Mouse (Mus musculus) CH12.LX (cell line): Measurements from ENCODE around the gene Dph1. TPM values are rescaled to one million over a fixed set of nuclear protein-coding genes. Genes with fewer than 3 reads are reported as not detected.

Source experiments
- DNase-seq: peaks from one replicate; pipeline ENCODE4 v3.0.0-alpha.2; 2013; ENCODE audit errors: extremely low read depth
- H3K27ac ChIP-seq: 2 replicates; pipeline ENCODE4 v1.5.1; 2012; ENCODE audit warnings: low read depth, mild to moderate bottlenecking, control low read depth, moderate library complexity; ENCODE audit not compliant: insufficient read depth
- H3K27me3 ChIP-seq: replicated peaks from 2 replicates; pipeline ENCODE3; 2012; ENCODE audit warnings: inconsistent platforms
- H3K36me3 ChIP-seq, 2 experiments: replicated peaks in 1 of 2; 2 replicates each; pipeline versions ENCODE3 to v1.6.1; 2012; ENCODE audit warnings: inconsistent platforms in 1 of 2, low read length in 1 of 2, mild to moderate bottlenecking in 1 of 2, mixed read lengths in 1 of 2, moderate library complexity in 1 of 2; ENCODE audit not compliant: control insufficient read depth in 1 of 2, insufficient read depth in 1 of 2
- H3K4me1 ChIP-seq, 2 experiments: 2 replicates each; pipeline ENCODE4 v1.6.1; 2012; ENCODE audit warnings: inconsistent platforms in 1 of 2, moderate library complexity in 1 of 2; ENCODE audit not compliant: insufficient read depth in 2 of 2, control insufficient read depth in 1 of 2
- H3K4me2 ChIP-seq: 2 replicates; pipeline ENCODE4 v1.6.1; 2012; ENCODE audit warnings: low read depth, mild to moderate bottlenecking, control low read depth; ENCODE audit not compliant: poor library complexity, insufficient read depth, severe bottlenecking
- H3K4me3 ChIP-seq, 3 experiments: fragments of 150-350 bp in 1 of 3; sonication (generic) in 1 of 3; replicated peaks in 1 of 3; 2 replicates each; pipeline versions ENCODE3 to v1.5.1; 2011 to 2012; ENCODE audit warnings: low read depth in 2 of 3, low read length in 2 of 3, mild to moderate bottlenecking in 2 of 3, moderate library complexity in 2 of 3, control low read depth in 1 of 3, improper control_type of control experiment in 1 of 3, inconsistent platforms in 1 of 3, mixed read lengths in 1 of 3; ENCODE audit not compliant: poor library complexity in 1 of 3
- H3K79me2 ChIP-seq: replicated peaks from 2 replicates; pipeline ENCODE4 v1.6.1; 2012; ENCODE audit warnings: mild to moderate bottlenecking, moderate library complexity; ENCODE audit not compliant: control insufficient read depth, poor library complexity, insufficient read depth, severe bottlenecking; ENCODE audit errors: extremely low read depth
- H3K9ac ChIP-seq: 2 replicates; pipeline ENCODE4 v1.6.1; 2012; ENCODE audit warnings: low read depth, mild to moderate bottlenecking, control low read depth, moderate library complexity; ENCODE audit not compliant: insufficient read depth
- H3K9me3 ChIP-seq: replicated peaks from 2 replicates; pipeline ENCODE3; 2012; ENCODE audit warnings: low read length, inconsistent platforms, mixed read lengths
- CHD1 ChIP-seq: IDR thresholded peaks from 2 replicates; pipeline ENCODE4 v1.6.1; 2012; ENCODE audit warnings: low read depth, low read length, improper control_type of control experiment, inconsistent platforms
- CHD2 ChIP-seq: IDR thresholded peaks from 2 replicates; pipeline ENCODE4 v1.6.1; 2011; ENCODE audit warnings: low read length, improper control_type of control experiment
- CTCF ChIP-seq, 2 experiments: IDR thresholded peaks in 1 of 2; conservative IDR thresholded peaks in 1 of 2; 2 replicates each; pipeline ENCODE4 v1.5.1; 2011 to 2012; ENCODE audit warnings: low read depth in 2 of 2, low read length in 2 of 2, improper control_type of control experiment in 1 of 2, inconsistent platforms in 1 of 2, mild to moderate bottlenecking in 1 of 2, moderate library complexity in 1 of 2
- E2F4 ChIP-seq: IDR thresholded peaks from 2 replicates; pipeline ENCODE4 v1.6.1; 2011; ENCODE audit warnings: low read depth, low read length, improper control_type of control experiment; ENCODE audit not compliant: insufficient replicate concordance
- ELF1 ChIP-seq: IDR thresholded peaks from 2 replicates; pipeline ENCODE4 v1.6.1; 2014; ENCODE audit warnings: low read depth, mild to moderate bottlenecking, inconsistent platforms, low read length, improper control_type of control experiment
- ETS1 ChIP-seq: conservative IDR thresholded peaks from 2 replicates; pipeline ENCODE4 v1.6.1; 2012; ENCODE audit warnings: low read depth, mild to moderate bottlenecking, inconsistent platforms, low read length, improper control_type of control experiment, moderate library complexity
- GABPA ChIP-seq: IDR thresholded peaks from 2 replicates; pipeline ENCODE4 v1.6.1; 2012; ENCODE audit warnings: low read depth, low read length, improper control_type of control experiment, inconsistent platforms; ENCODE audit not compliant: insufficient replicate concordance
- IRF4 ChIP-seq: IDR thresholded peaks from 2 replicates; pipeline ENCODE4 v1.6.1; 2014; ENCODE audit warnings: low read depth, mild to moderate bottlenecking, inconsistent platforms, low read length, improper control_type of control experiment
- JUN ChIP-seq: IDR thresholded peaks from 2 replicates; pipeline ENCODE4 v1.6.1; 2011; ENCODE audit warnings: low read depth, mild to moderate bottlenecking, low read length, improper control_type of control experiment, moderate library complexity; ENCODE audit not compliant: insufficient read depth
- KAT2A ChIP-seq: IDR thresholded peaks from 2 replicates; pipeline ENCODE4 v1.6.1; 2012; ENCODE audit warnings: low read length, improper control_type of control experiment, inconsistent platforms; ENCODE audit not compliant: insufficient replicate concordance
- MAX ChIP-seq: IDR thresholded peaks from 2 replicates; pipeline ENCODE4 v1.6.1; 2011; ENCODE audit warnings: low read length, improper control_type of control experiment
- MYC ChIP-seq: IDR thresholded peaks from 2 replicates; pipeline ENCODE4 v1.6.1; 2011; ENCODE audit warnings: low read depth, mild to moderate bottlenecking, improper control_type of control experiment, low read length
- PAX5 ChIP-seq: IDR thresholded peaks from 2 replicates; pipeline ENCODE4 v1.6.1; 2012; ENCODE audit warnings: low read length, inconsistent platforms, mixed read lengths
- POLR2A ChIP-seq: IDR thresholded peaks from 2 replicates; pipeline ENCODE4 v1.6.1; 2011; ENCODE audit warnings: low read depth, mild to moderate bottlenecking, improper control_type of control experiment, low read length
- RAD21 ChIP-seq: IDR thresholded peaks from 2 replicates; pipeline ENCODE4 v1.6.1; 2011; ENCODE audit warnings: low read depth, mild to moderate bottlenecking, low read length, improper control_type of control experiment, moderate library complexity
- SMC3 ChIP-seq: IDR thresholded peaks from 2 replicates; pipeline ENCODE4 v1.6.1; 2011; ENCODE audit warnings: low read depth, low read length, improper control_type of control experiment
- TBP ChIP-seq: conservative IDR thresholded peaks from 2 replicates; pipeline ENCODE4 v1.6.1; 2011; ENCODE audit warnings: low read depth, low read length, improper control_type of control experiment
- TCF12 ChIP-seq: IDR thresholded peaks from 2 replicates; pipeline ENCODE4 v1.6.1; 2014; ENCODE audit warnings: low read depth, mild to moderate bottlenecking, inconsistent platforms, low read length, improper control_type of control experiment
- USF1 ChIP-seq: IDR thresholded peaks from 2 replicates; pipeline ENCODE4 v1.6.1; 2014; ENCODE audit warnings: low read depth, mild to moderate bottlenecking, inconsistent platforms, low read length, improper control_type of control experiment
- USF2 ChIP-seq: conservative IDR thresholded peaks from 2 replicates; pipeline ENCODE4 v1.6.1; 2011; ENCODE audit warnings: low read depth, low read length, improper control_type of control experiment
- ZC3H11A ChIP-seq: IDR thresholded peaks from 2 replicates; pipeline ENCODE4 v1.6.1; 2012; ENCODE audit warnings: low read depth, mild to moderate bottlenecking, inconsistent platforms, low read length, improper control_type of control experiment
- ZKSCAN1 ChIP-seq: IDR thresholded peaks from 2 replicates; pipeline ENCODE4 v1.6.1; 2012; ENCODE audit warnings: low read depth, inconsistent platforms, low read length, improper control_type of control experiment, borderline replicate concordance
- ZNF384 ChIP-seq: IDR thresholded peaks from 2 replicates; pipeline ENCODE4 v1.6.1; 2012; ENCODE audit warnings: low read depth, low read length, improper control_type of control experiment, inconsistent platforms
- dilution Hi-C: fragments of 300-500 bp; cut with MboI; formaldehyde crosslinking; loops from 2 replicates; pipeline ENCODE4 v1.14.3; 2020; ENCODE audit warnings: low sequenced_read_pairs; ENCODE audit not compliant: extremely low pct_unique_long_range_greater_than_20kb, extremely low pct_ligation_motif_present
- in situ Hi-C: fragments of 300-500 bp; cut with MboI; formaldehyde crosslinking; loops from 3 replicates; pipeline ENCODE4 v1.14.3; 2019; ENCODE audit warnings: low sequenced_read_pairs, low pct_ligation_motif_present, low pct_unique_long_range_greater_than_20kb, mixed read lengths
- polyA plus RNA-seq: library from polyadenylated mRNA; unstranded; fragments of >175 nt; gene quantifications from 2 replicates; pipeline ENCODE4 v1.2.1, GENCODE M21; 2012; ENCODE audit warnings: low read depth; ENCODE audit not compliant: insufficient read length
- total RNA-seq, 2 experiments: library from RNA; depleted of rRNA; stranded (reverse); fragments of 300-350 nt in 1 of 2; fragments of >200 nt in 1 of 2; gene quantifications; 2 replicates each; pipeline ENCODE4 v1.2.3; 2012 to 2014

Dph1 gene
- total and polyA plus RNA-seq, 3 experiments = 47.7 to 57.0 (median 54.7) TPM

GRCm38 (mm10) chr11:75160954-75161353 is 30.1 kb downstream of the Dph1 start:
- no peak for TF ChIP-seq CTCF (conservative IDR thresholded peaks at IDR 0.05 in 1 of 2, IDR thresholded peaks at IDR 0.05 in 1 of 2; ENCODE audit: low read depth in 2 of 2, low read length in 2 of 2)
- no peak for TF ChIP-seq IRF4
- no peak for TF ChIP-seq RAD21
- no peak for TF ChIP-seq E2F4
- TF ChIP-seq MYC = no peak
- TF ChIP-seq ELF1 = no peak
- no peak for TF ChIP-seq MAX
- no peak for TF ChIP-seq ETS1
- no peak for TF ChIP-seq JUN
- TF ChIP-seq CHD2 = no peak
- no peak for TF ChIP-seq KAT2A
- no peak for TF ChIP-seq GABPA
- TF ChIP-seq ZKSCAN1 = no peak
- no peak for TF ChIP-seq POLR2A
- TF ChIP-seq TCF12 = no peak
- no peak for TF ChIP-seq PAX5
- Histone ChIP-seq H3K27ac (no peak overlapping the region), H3K9me3 (peaks cover 9% of the 10 kb centered on the region), H3K9ac (no peak overlapping the region), H3K4me3 (no peak overlapping the region), H3K27me3 (no peaks in the 10 kb centered on the region), H3K4me1 (peaks cover 3 to 48% of the 10 kb centered on the region in 2 experiments; a peak in 3 of 4 replicates), H3K4me2 (no peak overlapping the region), H3K79me2 (no peaks in the 10 kb centered on the region), H3K36me3 (peaks cover 44 to 97% of the 10 kb centered on the region in 2 experiments)
- dilution Hi-C loops = no loop called here
- in situ Hi-C loops = loop anchor here (25.0 kb wide), 1 partner anchor 524 kb away; the partner anchor contains the start of gene Cluh
- no peak for DNase-seq

GRCm38 (mm10) chr11:75159564-75159963 is 31.5 kb downstream of the Dph1 start:
- Histone ChIP-seq H3K4me1 (peaks cover 3 to 51% of the 10 kb centered on the region in 2 experiments; a peak in 3 of 4 replicates), H3K27me3 (no peaks in the 10 kb centered on the region), H3K9ac (no peak overlapping the region), H3K36me3 (peaks cover 30 to 86% of the 10 kb centered on the region in 2 experiments), H3K27ac (no peak overlapping the region), H3K9me3 (no peaks in the 10 kb centered on the region), H3K4me2 (no peak overlapping the region), H3K79me2 (no peaks in the 10 kb centered on the region), H3K4me3 (no peak overlapping the region)
- DNase-seq = peak; percentile 65
- TF ChIP-seq TBP = no peak
- TF ChIP-seq USF1 = no peak
- 0 out of 2 replicates have a peak, but pooled peaks have one; percentile 13 for TF ChIP-seq ZC3H11A
- TF ChIP-seq RAD21 = peak; percentile 57
- TF ChIP-seq ZKSCAN1 = no peak
- TF ChIP-seq ELF1 = no peak
- TF ChIP-seq CTCF (conservative IDR thresholded peaks at IDR 0.05 in 1 of 2, IDR thresholded peaks at IDR 0.05 in 1 of 2; ENCODE audit: low read depth in 2 of 2, low read length in 2 of 2) = peak; percentile 36 to 86; a peak in 3 of 4 replicates
- no peak for TF ChIP-seq ZNF384
- no peak for TF ChIP-seq MAX
- TF ChIP-seq USF2 = no peak
- TF ChIP-seq CHD1 = no peak
- peak; percentile 88 for TF ChIP-seq SMC3
- no peak for TF ChIP-seq MYC
- dilution Hi-C loops = no loop called here
- in situ Hi-C loops = loop anchor here (5.0 to 25.0 kb wide), 2 partner anchors 172 to 522 kb away; partner anchors contain the start of gene Cluh
